Mouse (Mus musculus): Measurements from ENCODE around the gene Slc38a2. TPM values are rescaled to one million over a fixed set of nuclear protein-coding genes. Genes with fewer than 3 reads are reported as not detected.

Gene Slc38a2
- total RNA-seq, 1 experiment, result 262 TPM

- Histone ChIP-seq H3K4me3 (ENCODE audit: insufficient read depth in 1 of 2, low read depth in 1 of 2, low read length in 2 of 2, poor library complexity in 1 of 2, severe bottlenecking in 1 of 2) (no peak overlapping the region), H3K4me1 (ENCODE audit: control insufficient read depth in 2 of 2, insufficient read depth in 2 of 2, low read length in 2 of 2, poor library complexity in 1 of 2) (peaks cover 0 to 4% of the 10 kb centered on the region in 2 experiments; a peak in 1 of 4 replicates), H3K9ac (ENCODE audit: insufficient read depth, low read depth, low read length, poor library complexity, severe bottlenecking) (no peak overlapping the region), H3K9me3 (ENCODE audit: control insufficient read depth, insufficient read depth, low read depth, low read length) (no peaks in the 10 kb centered on the region), H3K36me3 (ENCODE audit: control insufficient read depth, insufficient read depth, low read length, poor library complexity, severe bottlenecking) (no peaks in the 10 kb centered on the region), H3K27ac (ENCODE audit: insufficient read depth, low read depth, low read length, poor library complexity, severe bottlenecking) (no peak overlapping the region)
- in situ Hi-C loops (cut with MboI; ENCODE audit: low sequenced_read_pairs in 2 of 2, unreplicated experiment in 2 of 2), result no loop called here
- TF ChIP-seq MAFK (IDR thresholded peaks at IDR 0.05; ENCODE audit: insufficient read depth, low read depth, low read length), result no peak
- no peak for TF ChIP-seq ZC3H11A (IDR thresholded peaks at IDR 0.05; ENCODE audit: borderline replicate concordance, low read depth, low read length)
- TF ChIP-seq CHD2 (IDR thresholded peaks at IDR 0.05; ENCODE audit: low read depth, low read length), result no peak
- TF ChIP-seq ZNF384 (IDR thresholded peaks at IDR 0.05; ENCODE audit: low read depth, low read length), result no peak
- TF ChIP-seq HCFC1 (IDR thresholded peaks at IDR 0.05; ENCODE audit: borderline replicate concordance, insufficient read depth, low read length), result no peak
- DNase-seq (ENCODE audit: low read depth, low spot score), result no peak
These were observed 45.8 kb upstream of the Slc38a2 start for GRCm38 (mm10) chr15:96745299-96745698.

GRCm38 (mm10) chr15:96744882-96745296 lies 45.4 kb upstream of the Slc38a2 start:
- in situ Hi-C loops (cut with MboI; ENCODE audit: low sequenced_read_pairs in 2 of 2, unreplicated experiment in 2 of 2), result no loop called here
- no peaks in the 10 kb centered on the region for H3K9me3 ChIP-seq (ENCODE audit: control insufficient read depth, insufficient read depth, low read depth, low read length)
- no peak overlapping the region for H3K9ac ChIP-seq (ENCODE audit: insufficient read depth, low read depth, low read length, poor library complexity, severe bottlenecking)
- no peak overlapping the region for H3K4me3 ChIP-seq (ENCODE audit: insufficient read depth in 1 of 2, low read depth in 1 of 2, low read length in 2 of 2, poor library complexity in 1 of 2, severe bottlenecking in 1 of 2)
- no peak overlapping the region for H3K27ac ChIP-seq (ENCODE audit: insufficient read depth, low read depth, low read length, poor library complexity, severe bottlenecking)
- no peak for DNase-seq (ENCODE audit: low read depth, low spot score)
- TF ChIP-seq MAFK (IDR thresholded peaks at IDR 0.05; ENCODE audit: insufficient read depth, low read depth, low read length), result no peak
- no peak for TF ChIP-seq ZC3H11A (IDR thresholded peaks at IDR 0.05; ENCODE audit: borderline replicate concordance, low read depth, low read length)
- no peak for TF ChIP-seq HCFC1 (IDR thresholded peaks at IDR 0.05; ENCODE audit: borderline replicate concordance, insufficient read depth, low read length)
- TF ChIP-seq CHD2 (IDR thresholded peaks at IDR 0.05; ENCODE audit: low read depth, low read length), result no peak
- no peak for TF ChIP-seq ZNF384 (IDR thresholded peaks at IDR 0.05; ENCODE audit: low read depth, low read length)
- H3K4me1 ChIP-seq (ENCODE audit: control insufficient read depth in 2 of 2, insufficient read depth in 2 of 2, low read length in 2 of 2, poor library complexity in 1 of 2), result peaks cover 0 to 4% of the 10 kb centered on the region in 2 experiments; a peak in 1 of 4 replicates
- H3K36me3 ChIP-seq (ENCODE audit: control insufficient read depth, insufficient read depth, low read length, poor library complexity, severe bottlenecking), result no peaks in the 10 kb centered on the region

- no peak overlapping the region for H3K27ac ChIP-seq (ENCODE audit: insufficient read depth, low read depth, low read length, poor library complexity, severe bottlenecking)
- H3K9ac ChIP-seq (ENCODE audit: insufficient read depth, low read depth, low read length, poor library complexity, severe bottlenecking), result no peak overlapping the region
- H3K4me1 ChIP-seq (ENCODE audit: control insufficient read depth in 2 of 2, insufficient read depth in 2 of 2, low read length in 2 of 2, poor library complexity in 1 of 2), result peaks cover 0 to 4% of the 10 kb centered on the region in 2 experiments; a peak in 1 of 4 replicates
- TF ChIP-seq ZC3H11A (IDR thresholded peaks at IDR 0.05; ENCODE audit: borderline replicate concordance, low read depth, low read length), result no peak
- TF ChIP-seq MAFK (IDR thresholded peaks at IDR 0.05; ENCODE audit: insufficient read depth, low read depth, low read length), result no peak
- no peak for TF ChIP-seq CHD2 (IDR thresholded peaks at IDR 0.05; ENCODE audit: low read depth, low read length)
- TF ChIP-seq ZNF384 (IDR thresholded peaks at IDR 0.05; ENCODE audit: low read depth, low read length), result no peak
- TF ChIP-seq HCFC1 (IDR thresholded peaks at IDR 0.05; ENCODE audit: borderline replicate concordance, insufficient read depth, low read length), result no peak
- in situ Hi-C loops (cut with MboI; ENCODE audit: low sequenced_read_pairs in 2 of 2, unreplicated experiment in 2 of 2), result no loop called here
- H3K4me3 ChIP-seq (ENCODE audit: insufficient read depth in 1 of 2, low read depth in 1 of 2, low read length in 2 of 2, poor library complexity in 1 of 2, severe bottlenecking in 1 of 2), result no peak overlapping the region
- H3K9me3 ChIP-seq (ENCODE audit: control insufficient read depth, insufficient read depth, low read depth, low read length), result no peaks in the 10 kb centered on the region
- DNase-seq (ENCODE audit: low read depth, low spot score), result no peak
- no peaks in the 10 kb centered on the region for H3K36me3 ChIP-seq (ENCODE audit: control insufficient read depth, insufficient read depth, low read length, poor library complexity, severe bottlenecking)
These were observed 44.8 kb upstream of the Slc38a2 start for GRCm38 (mm10) chr15:96744153-96744881.

GRCm38 (mm10) chr15:96743257-96743656 lies 43.7 kb upstream of the Slc38a2 start:
- no peak overlapping the region for H3K9ac ChIP-seq (ENCODE audit: insufficient read depth, low read depth, low read length, poor library complexity, severe bottlenecking)
- H3K9me3 ChIP-seq (ENCODE audit: control insufficient read depth, insufficient read depth, low read depth, low read length), result no peaks in the 10 kb centered on the region
- no peaks in the 10 kb centered on the region for H3K36me3 ChIP-seq (ENCODE audit: control insufficient read depth, insufficient read depth, low read length, poor library complexity, severe bottlenecking)
- no peak overlapping the region for H3K27ac ChIP-seq (ENCODE audit: insufficient read depth, low read depth, low read length, poor library complexity, severe bottlenecking)
- DNase-seq (ENCODE audit: low read depth, low spot score), result no peak
- no peak for TF ChIP-seq ZC3H11A (IDR thresholded peaks at IDR 0.05; ENCODE audit: borderline replicate concordance, low read depth, low read length)
- no peak for TF ChIP-seq CHD2 (IDR thresholded peaks at IDR 0.05; ENCODE audit: low read depth, low read length)
- no peak for TF ChIP-seq HCFC1 (IDR thresholded peaks at IDR 0.05; ENCODE audit: borderline replicate concordance, insufficient read depth, low read length)
- no peak for TF ChIP-seq MAFK (IDR thresholded peaks at IDR 0.05; ENCODE audit: insufficient read depth, low read depth, low read length)
- no peak for TF ChIP-seq ZNF384 (IDR thresholded peaks at IDR 0.05; ENCODE audit: low read depth, low read length)
- in situ Hi-C loops (cut with MboI; ENCODE audit: low sequenced_read_pairs in 2 of 2, unreplicated experiment in 2 of 2), result no loop called here
- peaks cover 0 to 4% of the 10 kb centered on the region in 2 experiments; a peak in 1 of 4 replicates for H3K4me1 ChIP-seq (ENCODE audit: control insufficient read depth in 2 of 2, insufficient read depth in 2 of 2, low read length in 2 of 2, poor library complexity in 1 of 2)
- H3K4me3 ChIP-seq (ENCODE audit: insufficient read depth in 1 of 2, low read depth in 1 of 2, low read length in 2 of 2, poor library complexity in 1 of 2, severe bottlenecking in 1 of 2), result no peak overlapping the region
